Mouse (Mus musculus): ENCODE data around the gene Gm45713.

- TF ChIP-seq ZNF384 (IDR thresholded peaks at IDR 0.05; ENCODE audit: low read depth, low read length) (no peak), MAX (IDR thresholded peaks at IDR 0.05; ENCODE audit: low read length) (no peak), CTCF (IDR thresholded peaks at IDR 0.05 in 2 of 3, conservative IDR thresholded peaks at IDR 0.05 in 1 of 3; ENCODE audit: control insufficient read depth in 1 of 3, insufficient read depth in 1 of 3, low read depth in 2 of 3, low read length in 3 of 3, poor library complexity in 1 of 3, severe bottlenecking in 1 of 3) (no peak), TCF12 (IDR thresholded peaks at IDR 0.05; ENCODE audit: low read depth, low read length) (no peak), GABPA (IDR thresholded peaks at IDR 0.05; ENCODE audit: low read depth, low read length) (no peak)
Measured at GRCm38 (mm10) chr7:45153586-45153985, 17.6 kb upstream of the Gm45713 start.

All from MEL (cell line).